Mouse (Mus musculus): Measurements from ENCODE around the gene Zfp846. TPM values are rescaled to one million over a fixed set of nuclear protein-coding genes. Genes with fewer than 3 reads are reported as not detected.
"Not testable (repeated sequence)": the region's sequence is repeated elsewhere in the genome, so short reads cannot be mapped to it uniquely, and the experiment has no call there.

Gene Zfp846
- polyA plus RNA-seq, 1 experiment from 2014 or later, result 9.8 TPM

DNA sequence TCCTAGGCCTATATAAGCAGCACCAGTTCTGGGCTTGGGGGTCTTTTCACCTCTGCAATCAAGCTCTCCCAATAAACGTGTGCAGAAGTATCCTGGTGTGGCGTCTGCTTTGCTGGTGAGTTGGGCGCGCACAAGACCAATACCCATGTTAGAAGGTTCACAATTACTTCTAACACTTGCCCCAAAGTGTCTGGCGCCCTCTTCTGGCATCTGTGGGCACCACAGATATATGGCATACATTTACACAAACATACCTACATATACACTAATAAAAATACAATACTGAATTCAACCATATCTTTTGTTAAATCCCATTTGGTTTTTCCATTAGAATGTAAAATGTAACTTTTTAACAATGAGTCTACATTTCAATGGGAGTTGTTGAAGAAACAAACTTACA lies 18.9 kb upstream of the Zfp846 start:
- whole genome bisulfite sequencing (ENCODE audit: insufficient replicate concordance), result 79% methylated on average over 5 of the region's 5 CpGs
- no peak for ATAC-seq (replicated peaks; ENCODE audit: insufficient number of reproducible peaks, low FRiP score, low TSS enrichment)
- Histone ChIP-seq H3K9me3 (replicated peaks; ENCODE audit: control insufficient read depth, low read length) (no peaks in the 10 kb centered on the region), H3K9ac (ENCODE audit: low read depth, low read length) (no peak overlapping the region), H3K4me3 (ENCODE audit: low read depth, low read length) (no peak overlapping the region), H3K4me2 (no peak overlapping the region), H3K4me1 (ENCODE audit: control insufficient read depth, insufficient read depth, low read length) (no peaks in the 10 kb centered on the region), H3K27me3 (ENCODE audit: control insufficient read depth, insufficient read depth, low read length) (no peaks in the 10 kb centered on the region), H3K36me3 (ENCODE audit: control insufficient read depth, insufficient read depth, low read length) (no peaks in the 10 kb centered on the region), H3K27ac (ENCODE audit: low read depth, low read length) (no peak overlapping the region)

DNA sequence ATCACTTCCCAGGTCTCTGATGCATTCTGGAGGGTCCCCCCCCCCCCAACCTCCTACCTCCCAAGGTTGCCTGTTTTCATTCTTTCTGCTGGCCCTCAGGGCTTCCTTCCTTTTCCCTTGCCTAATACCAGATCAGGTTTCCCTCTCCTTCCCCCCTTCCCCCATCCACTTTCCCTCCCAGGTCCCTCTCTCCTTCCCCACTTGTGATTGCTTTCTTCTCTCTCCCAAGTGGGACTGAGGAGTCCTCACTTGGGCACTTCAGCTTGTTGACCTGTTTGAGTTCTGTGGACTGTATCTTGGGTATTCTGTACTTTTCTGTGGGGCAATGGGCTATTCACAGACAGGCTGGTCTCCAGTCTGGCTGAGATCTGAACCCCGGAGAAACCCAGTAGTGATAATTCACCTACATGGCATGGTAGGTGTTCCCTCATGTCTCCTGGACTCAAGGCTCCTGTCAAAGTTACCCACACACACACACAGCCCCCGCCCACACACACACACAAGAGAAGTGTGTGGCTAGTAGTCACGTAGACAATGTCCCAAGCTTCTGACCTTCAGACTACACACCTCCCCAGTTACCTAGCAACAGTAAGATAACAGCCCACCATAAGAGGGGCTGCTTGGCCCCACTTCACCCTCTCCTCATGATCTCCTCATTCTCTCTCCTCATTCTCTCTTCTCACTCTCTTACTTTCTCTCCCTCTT lies 15.6 kb upstream of the Zfp846 start:
- 62% methylated on average over 3 of the region's 3 CpGs for WGBS (ENCODE audit: insufficient replicate concordance)
- not testable (repeated sequence) for H3K27ac ChIP-seq (ENCODE audit: low read depth, low read length); H3K9me3 ChIP-seq (replicated peaks; ENCODE audit: control insufficient read depth, low read length); H3K4me2 ChIP-seq; ATAC-seq (replicated peaks; ENCODE audit: insufficient number of reproducible peaks, low FRiP score, low TSS enrichment); H3K4me3 ChIP-seq (ENCODE audit: low read depth, low read length); H3K9ac ChIP-seq (ENCODE audit: low read depth, low read length); H3K27me3 ChIP-seq (ENCODE audit: control insufficient read depth, insufficient read depth, low read length); H3K36me3 ChIP-seq (ENCODE audit: control insufficient read depth, insufficient read depth, low read length); H3K4me1 ChIP-seq (ENCODE audit: control insufficient read depth, insufficient read depth, low read length)

DNA sequence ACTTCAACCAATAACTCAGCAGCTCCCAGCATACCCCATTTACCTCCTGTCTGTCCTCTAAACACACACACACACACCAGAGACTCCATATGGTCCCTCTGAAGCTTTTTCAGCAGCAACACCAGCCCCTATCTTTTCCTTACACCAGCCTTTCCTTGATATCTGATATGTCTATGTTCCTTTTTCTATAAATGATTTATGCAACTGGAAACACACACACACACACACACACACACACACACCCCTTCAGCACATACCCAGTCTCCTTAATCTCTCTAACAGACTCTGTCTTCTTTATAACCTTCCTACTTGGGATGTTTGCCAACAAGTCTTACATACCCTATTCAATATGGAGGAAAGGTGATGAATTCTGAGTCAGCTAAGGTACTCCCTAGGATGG lies 10.0 kb upstream of the Zfp846 start:
- Histone ChIP-seq H3K4me1 (ENCODE audit: control insufficient read depth, insufficient read depth, low read length) (no peaks in the 10 kb centered on the region), H3K27ac (ENCODE audit: low read depth, low read length) (no peak overlapping the region), H3K36me3 (ENCODE audit: control insufficient read depth, insufficient read depth, low read length) (no peaks in the 10 kb centered on the region), H3K4me3 (ENCODE audit: low read depth, low read length) (no peak overlapping the region), H3K9me3 (replicated peaks; ENCODE audit: control insufficient read depth, low read length) (no peaks in the 10 kb centered on the region), H3K4me2 (no peak overlapping the region), H3K27me3 (ENCODE audit: control insufficient read depth, insufficient read depth, low read length) (no peaks in the 10 kb centered on the region; the same call in 1 of the 2 replicates), H3K9ac (ENCODE audit: low read depth, low read length) (no peak overlapping the region)
- no peak for ATAC-seq (replicated peaks; ENCODE audit: insufficient number of reproducible peaks, low FRiP score, low TSS enrichment)

DNA sequence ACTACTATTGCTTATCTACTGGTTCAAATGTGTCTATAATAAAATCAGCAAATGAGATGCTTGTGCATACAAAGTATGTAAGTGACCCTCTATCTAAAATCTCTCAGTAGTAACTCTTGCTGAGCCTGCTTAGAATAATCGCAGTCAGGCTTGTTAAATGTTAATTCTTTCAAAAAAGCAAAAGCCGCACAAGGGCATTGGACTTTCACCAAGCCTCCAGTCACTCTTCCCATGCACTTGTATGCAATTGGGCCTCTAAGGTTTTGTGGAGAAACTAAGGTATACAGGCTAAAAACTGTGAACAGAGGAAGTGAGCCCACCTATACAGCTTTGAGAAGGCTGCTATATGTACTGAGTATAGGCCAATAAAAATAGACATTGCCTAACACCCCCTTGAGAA lies 4.5 kb upstream of the Zfp846 start:
- Histone ChIP-seq H3K4me3 (ENCODE audit: low read depth, low read length) (no peak overlapping the region), H3K27ac (ENCODE audit: low read depth, low read length) (no peak overlapping the region), H3K9me3 (replicated peaks; ENCODE audit: control insufficient read depth, low read length) (no peaks in the 10 kb centered on the region), H3K9ac (ENCODE audit: low read depth, low read length) (no peak overlapping the region), H3K4me1 (ENCODE audit: control insufficient read depth, insufficient read depth, low read length) (no peaks in the 10 kb centered on the region), H3K4me2 (no peak overlapping the region), H3K27me3 (ENCODE audit: control insufficient read depth, insufficient read depth, low read length) (peaks cover 8% of the 10 kb centered on the region), H3K36me3 (ENCODE audit: control insufficient read depth, insufficient read depth, low read length) (no peaks in the 10 kb centered on the region)
- no peak for ATAC-seq (replicated peaks; ENCODE audit: insufficient number of reproducible peaks, low FRiP score, low TSS enrichment)
- 74% methylated on average over 2 of the region's 2 CpGs for WGBS (ENCODE audit: insufficient replicate concordance)

DNA sequence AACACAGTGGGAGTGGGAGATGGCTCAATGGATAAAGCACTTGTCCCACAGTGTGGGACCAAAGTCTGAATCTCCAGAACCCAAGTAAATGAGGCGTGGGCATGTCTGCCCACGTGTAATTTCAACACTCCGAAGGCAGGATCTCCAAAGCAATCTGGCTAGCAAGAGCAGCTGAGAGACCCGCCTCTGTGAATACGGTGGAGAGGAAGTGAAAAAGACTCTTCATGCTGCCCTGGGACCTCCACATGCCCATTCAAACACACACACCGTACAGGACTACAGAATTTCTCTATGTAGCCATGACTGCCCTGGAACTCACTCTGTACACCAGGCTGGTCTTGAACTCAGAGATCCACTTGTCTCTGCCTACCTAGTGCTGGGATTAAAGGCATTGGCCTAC lies 20.2 kb downstream of the Zfp846 start:
- H3K4me3 ChIP-seq (ENCODE audit: low read depth, low read length), result no peak overlapping the region
- WGBS (ENCODE audit: insufficient replicate concordance), result 74% methylated on average over 6 of the region's 6 CpGs

DNA sequence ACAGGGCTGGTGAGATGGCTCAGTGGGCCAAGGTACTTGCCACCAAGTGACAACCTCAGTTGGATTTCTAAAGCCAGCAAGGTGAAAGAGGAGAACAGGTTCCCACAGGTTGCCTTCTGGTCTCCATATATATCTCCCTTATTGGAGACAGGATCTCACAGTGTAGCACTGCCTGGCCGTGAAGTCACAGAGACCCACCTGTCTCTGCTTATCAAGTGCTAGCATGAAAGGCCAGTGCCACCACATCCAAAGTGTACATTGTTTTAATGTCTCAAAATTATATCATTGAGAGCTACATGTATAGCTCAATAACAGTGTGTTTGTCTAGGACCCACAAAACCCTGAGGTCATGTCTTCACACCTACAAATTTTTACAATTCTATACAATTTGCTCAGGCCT lies 25.2 kb downstream of the Zfp846 start:
- WGBS (ENCODE audit: insufficient replicate concordance), result 84% methylated on average over 1 of the region's 1 CpGs
- H3K4me1 ChIP-seq (ENCODE audit: control insufficient read depth, insufficient read depth, low read length), result no peaks in the 10 kb centered on the region
- no peak for ATAC-seq (replicated peaks; ENCODE audit: insufficient number of reproducible peaks, low FRiP score, low TSS enrichment)
- H3K9me3 ChIP-seq (replicated peaks; ENCODE audit: control insufficient read depth, low read length), result no peaks in the 10 kb centered on the region
- H3K27me3 ChIP-seq (ENCODE audit: control insufficient read depth, insufficient read depth, low read length), result no peaks in the 10 kb centered on the region
- 0 out of 2 replicates have a peak, but pooled peaks cover 3% of the 10 kb centered on the region for H3K36me3 ChIP-seq (ENCODE audit: control insufficient read depth, insufficient read depth, low read length)
- no peak overlapping the region for H3K9ac ChIP-seq (ENCODE audit: low read depth, low read length)
- H3K27ac ChIP-seq (ENCODE audit: low read depth, low read length), result no peak overlapping the region
- H3K4me2 ChIP-seq, result no peak overlapping the region
- H3K4me3 ChIP-seq (ENCODE audit: low read depth, low read length), result no peak overlapping the region

More for the DNA sequence above, 20.2 kb downstream of the Zfp846 start:
- H3K4me2 ChIP-seq, result no peak overlapping the region
- H3K36me3 ChIP-seq (ENCODE audit: control insufficient read depth, insufficient read depth, low read length), result peaks cover 2% of the 10 kb centered on the region; the same call in 1 of the 2 replicates
- ATAC-seq (replicated peaks; ENCODE audit: insufficient number of reproducible peaks, low FRiP score, low TSS enrichment), result no peak
- H3K4me1 ChIP-seq (ENCODE audit: control insufficient read depth, insufficient read depth, low read length), result no peaks in the 10 kb centered on the region
- no peaks in the 10 kb centered on the region for H3K27me3 ChIP-seq (ENCODE audit: control insufficient read depth, insufficient read depth, low read length)
- H3K9me3 ChIP-seq (replicated peaks; ENCODE audit: control insufficient read depth, low read length), result no peaks in the 10 kb centered on the region
- H3K27ac ChIP-seq (ENCODE audit: low read depth, low read length), result no peak overlapping the region
- H3K9ac ChIP-seq (ENCODE audit: low read depth, low read length), result no peak overlapping the region

DNA sequence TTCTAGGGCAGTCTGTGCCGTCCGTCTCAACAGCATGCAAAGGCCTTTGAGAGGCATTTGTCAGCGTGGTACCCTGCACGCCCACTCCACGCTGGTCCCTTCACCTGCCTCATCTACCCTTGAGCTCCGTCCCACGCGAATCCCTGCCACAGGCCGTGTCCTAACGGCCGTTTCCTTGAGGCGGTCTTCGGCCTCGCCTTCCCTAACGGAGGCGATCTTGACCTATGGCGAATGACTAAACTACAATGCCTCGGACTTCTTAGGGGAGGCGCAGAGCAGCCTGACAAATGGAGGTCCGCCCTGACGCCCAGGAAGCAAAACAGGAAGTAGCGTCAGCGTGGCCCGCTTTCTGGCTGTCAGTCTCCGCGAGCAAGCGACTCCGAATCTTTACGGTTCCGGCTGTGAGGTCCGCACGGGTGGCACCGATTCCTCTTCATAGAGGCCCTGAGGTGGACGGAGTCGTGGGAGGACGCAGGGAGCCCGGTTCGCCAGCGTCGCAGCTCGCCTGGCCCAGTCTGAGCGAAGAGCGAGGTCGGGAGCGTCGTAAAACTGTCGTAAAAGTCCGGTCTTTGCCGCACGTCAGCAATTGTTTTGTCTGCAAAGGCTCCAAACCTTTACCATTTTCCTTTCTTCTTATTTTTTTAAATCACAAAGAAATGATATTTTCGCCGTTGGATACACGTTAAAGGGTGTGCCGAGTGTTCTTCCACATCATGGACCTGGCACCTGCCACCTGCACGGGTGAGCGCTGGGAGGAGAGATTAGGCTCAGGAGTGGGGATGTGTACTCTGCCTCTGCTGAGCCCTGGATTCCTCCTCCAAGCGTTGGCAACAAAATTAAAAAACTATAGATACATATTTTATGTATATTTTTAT lies 26.2 kb downstream of the Zfp846 start:
- peak; percentile 72 for ATAC-seq (replicated peaks; ENCODE audit: insufficient number of reproducible peaks, low FRiP score, low TSS enrichment)
- Histone ChIP-seq H3K4me1 (ENCODE audit: control insufficient read depth, insufficient read depth, low read length) (no peaks in the 10 kb centered on the region), H3K9me3 (replicated peaks; ENCODE audit: control insufficient read depth, low read length) (no peaks in the 10 kb centered on the region), H3K4me2 (peak overlapping the region; percentile 65), H3K9ac (ENCODE audit: low read depth, low read length) (peak overlapping the region; percentile 89), H3K4me3 (ENCODE audit: low read depth, low read length) (peak overlapping the region; percentile 67), H3K27me3 (ENCODE audit: control insufficient read depth, insufficient read depth, low read length) (no peaks in the 10 kb centered on the region), H3K27ac (ENCODE audit: low read depth, low read length) (peak overlapping the region; percentile 93), H3K36me3 (ENCODE audit: control insufficient read depth, insufficient read depth, low read length) (0 out of 2 replicates have a peak, but pooled peaks cover 3% of the 10 kb centered on the region)
- WGBS (ENCODE audit: insufficient replicate concordance), result 1% methylated on average over 57 of the region's 57 CpGs

DNA sequence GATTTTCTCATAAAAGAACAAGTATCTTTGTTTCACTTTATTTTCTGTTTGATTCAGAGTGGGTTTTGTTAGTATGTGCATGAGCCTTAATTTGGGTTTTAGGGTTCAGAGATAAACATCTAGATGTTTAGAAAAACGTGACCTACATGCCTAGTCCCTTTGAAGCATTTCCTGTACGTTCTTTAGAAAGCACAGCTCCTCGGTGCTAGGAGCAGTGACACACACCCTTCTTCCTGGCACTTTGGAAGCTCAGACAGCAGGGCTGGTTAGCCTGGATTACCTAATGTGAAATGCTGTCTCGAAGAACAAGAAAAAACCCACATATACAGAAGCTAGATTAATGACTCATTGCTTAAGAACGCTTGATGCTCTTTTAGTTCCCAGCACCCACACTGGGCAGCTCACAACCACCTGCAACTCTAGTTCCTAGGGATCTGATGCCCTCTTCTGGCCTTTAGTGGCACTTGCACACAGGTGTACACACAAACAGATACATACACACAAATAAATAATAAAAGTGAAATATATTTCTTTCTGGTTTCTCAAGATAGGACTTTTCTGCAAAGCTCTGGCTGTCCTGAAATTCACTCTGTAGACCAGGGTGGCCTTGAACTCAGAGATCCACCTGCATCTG lies 28.9 kb downstream of the Zfp846 start:
- 0 out of 2 replicates have a peak, but pooled peaks cover 3% of the 10 kb centered on the region for H3K36me3 ChIP-seq (ENCODE audit: control insufficient read depth, insufficient read depth, low read length)
- no peaks in the 10 kb centered on the region for H3K9me3 ChIP-seq (replicated peaks; ENCODE audit: control insufficient read depth, low read length)
- no peak for ATAC-seq (replicated peaks; ENCODE audit: insufficient number of reproducible peaks, low FRiP score, low TSS enrichment)
- WGBS (ENCODE audit: insufficient replicate concordance), result 76% methylated on average over 5 of the region's 5 CpGs
- H3K4me1 ChIP-seq (ENCODE audit: control insufficient read depth, insufficient read depth, low read length), result no peaks in the 10 kb centered on the region
- no peak overlapping the region for H3K9ac ChIP-seq (ENCODE audit: low read depth, low read length)
- H3K27me3 ChIP-seq (ENCODE audit: control insufficient read depth, insufficient read depth, low read length), result no peaks in the 10 kb centered on the region
- no peak overlapping the region for H3K4me3 ChIP-seq (ENCODE audit: low read depth, low read length)
- H3K27ac ChIP-seq (ENCODE audit: low read depth, low read length), result no peak overlapping the region
- H3K4me2 ChIP-seq, result no peak overlapping the region
